In genomic region chr12:53981575-53982507, GRCm38 (mm10) we compare ENCODE assay signal across 9 mouse cellular contexts.
DNase-seq lines count a peak whose midpoint lies in the region; ATAC-seq and TF ChIP-seq lines count a peak whose summit lies in the region.
"Had no signal": no experiment of that assay in that cellular context is flagged by ENCODE, and none has a peak within 500 bp of the region (broad histone marks: within the 10 kb centered on the region; RNA-seq: fewer than 3 reads in every experiment).

No protein-coding gene starts in this region.

- no peaks in the 10 kb centered on the region for H3K9me3 ChIP-seq in intestine, embryonic 14.5 days (ENCODE audit: control insufficient read depth, low read length)
- no peaks in the 10 kb centered on the region for H3K9me3 ChIP-seq in intestine, postnatal 0 days (ENCODE audit: control insufficient read depth)

- no peak overlapping the region for H3K9ac ChIP-seq in intestine, embryonic 14.5 days (ENCODE audit: low read length)
- no peak overlapping the region for H3K9ac ChIP-seq in intestine, postnatal 0 days (ENCODE audit: low read depth, low read length)

- ATAC-seq in intestine, embryonic 14.5 days (replicated peaks; ENCODE audit: low FRiP score, low TSS enrichment, low read depth), result no peak
- ATAC-seq in intestine, postnatal 0 days, result no peak

- no peaks in the 10 kb centered on the region for H3K4me1 ChIP-seq in intestine, embryonic 14.5 days (replicated peaks; ENCODE audit: control insufficient read depth, insufficient read depth, low read length)
- no peaks in the 10 kb centered on the region for H3K4me1 ChIP-seq in intestine, postnatal 0 days (replicated peaks; ENCODE audit: control insufficient read depth, insufficient read depth, low read length)

- TF ChIP-seq CTCF in intestine, postnatal 0 days (IDR thresholded peaks at IDR 0.05; ENCODE audit: low read depth), result no peak

- 57% methylated on average over 9 of the region's 9 CpGs for WGBS in intestine, embryonic 14.5 days
- 77% methylated on average over 9 of the region's 9 CpGs for WGBS in intestine, postnatal 0 days

- DNase-seq in intestine, embryonic 14.5 days (ENCODE audit: low spot score), result peak; percentile 46
- peak; percentile 10 to 12 for DNase-seq in cerebellum, postnatal 36 days
- peak; percentile 50 to 60 for DNase-seq in layer of hippocampus, postnatal 36 days
- peak; percentile 14 to 34 for DNase-seq in right cerebral cortex, postnatal 36 days (ENCODE audit: low spot score in 2 of 2)
- no peak for DNase-seq in retina, embryonic 14.5 days (ENCODE audit: low spot score)
- DNase-seq in T-cell, adult 2 months (ENCODE audit: low spot score), result no peak
- DNase-seq in kidney, adult 8-10 months, result no peak

- H3K27me3 ChIP-seq in intestine, embryonic 14.5 days (replicated peaks; ENCODE audit: control insufficient read depth, insufficient read depth, low read length), result no peaks in the 10 kb centered on the region
- H3K27me3 ChIP-seq in intestine, postnatal 0 days (replicated peaks; ENCODE audit: control insufficient read depth, insufficient read depth, low read length), result no peaks in the 10 kb centered on the region

- no peak overlapping the region for H3K4me3 ChIP-seq in intestine, embryonic 14.5 days (ENCODE audit: low read depth, low read length)
- H3K4me3 ChIP-seq in intestine, postnatal 0 days (ENCODE audit: low read depth, low read length), result no peak overlapping the region

- H3K27ac ChIP-seq in intestine, embryonic 14.5 days (ENCODE audit: low read depth), result no peak overlapping the region
- no peak overlapping the region for H3K27ac ChIP-seq in intestine, postnatal 0 days (ENCODE audit: low read depth, low read length)
- H3K27ac ChIP-seq: stomach, postnatal 0 days had no signal

- H3K36me3 ChIP-seq in intestine, embryonic 14.5 days (ENCODE audit: control insufficient read depth, insufficient read depth, low read length), result no peaks in the 10 kb centered on the region
- H3K36me3 ChIP-seq in intestine, postnatal 0 days (ENCODE audit: control insufficient read depth, insufficient read depth), result no peaks in the 10 kb centered on the region

- no peak overlapping the region for H3K4me2 ChIP-seq in intestine, embryonic 14.5 days (ENCODE audit: low read length)
- H3K4me2 ChIP-seq in intestine, postnatal 0 days (replicated peaks; ENCODE audit: low read depth), result no peak overlapping the region

Comparison
In these comparisons a context has a peak if more than half of its experiments do, and no peak if none do; other contexts are left out.
1. DNase-seq: peak in intestine, embryonic 14.5 days (single experiment), cerebellum, postnatal 36 days (2 of 2), layer of hippocampus, postnatal 36 days (2 of 2) and right cerebral cortex, postnatal 36 days (2 of 2); none in retina, embryonic 14.5 days (single experiment), T-cell, adult 2 months (single experiment) and kidney, adult 8-10 months (0 of 2).